Mouse (Mus musculus): ENCODE data around the gene Stard10.

- TF ChIP-seq CTCF (IDR thresholded peaks at IDR 0.05; ENCODE audit: low read depth), result no peak
- no peak for TF ChIP-seq EP300 (IDR thresholded peaks at IDR 0.05; ENCODE audit: low read depth)
Measured at GRCm38 (mm10) chr7:101324142-101324962, 7.5 kb downstream of the Stard10 start.

Data from heart, postnatal 0 days (tissue).